Mouse (Mus musculus): ENCODE results near the gene Trank1. TPM values are rescaled to one million over a fixed set of nuclear protein-coding genes. Genes with fewer than 3 reads are reported as not detected.
A peak's percentile ranks its signal among the peaks of the same experiment; 100 is the strongest.

Gene Trank1
- total RNA-seq (2021): 100 to 1,000 TPM; 213 to 319 TPM

- intact Hi-C loops (cut with DNase I): no loop called here
- peak; percentile 63 to 74 for DNase-seq (ENCODE audit: low spot score in 2 of 2)
These were observed at the start of gene Trank1 for GRCm38 (mm10) chr9:111311031-111311842. Gene Trank1, plus strand, starts transcription at chr9:111311739.

GRCm38 (mm10) chr9:111267998-111268397 lies 43.5 kb upstream of the Trank1 start:
- intact Hi-C loops (cut with DNase I): no loop called here
- no peak for DNase-seq (ENCODE audit: low spot score in 2 of 2)

GRCm38 (mm10) chr9:111270606-111271005 lies 40.9 kb upstream of the Trank1 start:
- intact Hi-C loops (cut with DNase I): loop anchor here (5.0 kb wide), 1 partner anchor 153 kb away; the partner anchor contains the start of gene Lrrfip2
- DNase-seq (ENCODE audit: low spot score in 2 of 2): no peak

GRCm38 (mm10) chr9:111271056-111271433 lies 40.5 kb upstream of the Trank1 start:
- intact Hi-C loops (cut with DNase I): loop anchor here (5.0 kb wide), 1 partner anchor 154 kb away; the partner anchor contains the start of gene Lrrfip2
- no peak for DNase-seq (ENCODE audit: low spot score in 2 of 2)

- intact Hi-C loops (cut with DNase I): loop anchor here (5.0 kb wide), 1 partner anchor 154 kb away; the partner anchor contains the start of gene Lrrfip2
- DNase-seq (ENCODE audit: low spot score in 2 of 2): peak; percentile 99
These were observed 39.9 kb upstream of the Trank1 start, which contains the start of the genes Mlh1 and Epm2aip1 for GRCm38 (mm10) chr9:111271434-111272160. Gene Mlh1, minus strand, starts transcription at chr9:111271791. Gene Epm2aip1, plus strand, starts transcription at chr9:111271929.

- intact Hi-C loops (cut with DNase I): loop anchor here (5.0 kb wide), 1 partner anchor 155 kb away; the partner anchor contains the start of gene Lrrfip2
These were observed 39.2 kb upstream of the Trank1 start for GRCm38 (mm10) chr9:111272356-111272755.

GRCm38 (mm10) chr9:111272996-111273785 lies 38.3 kb upstream of the Trank1 start:
- intact Hi-C loops (cut with DNase I): loop anchor here (5.0 kb wide), 1 partner anchor 156 kb away; the partner anchor contains the start of gene Lrrfip2
- no peak for DNase-seq (ENCODE audit: low spot score in 2 of 2)

More at GRCm38 (mm10) chr9:111272356-111272755, 39.2 kb upstream of the Trank1 start:
- no peak for DNase-seq (ENCODE audit: low spot score in 2 of 2)

GRCm38 (mm10) chr9:111273958-111274357 lies 37.6 kb upstream of the Trank1 start:
- no peak for DNase-seq (ENCODE audit: low spot score in 2 of 2)
- intact Hi-C loops (cut with DNase I): loop anchor here (5.0 kb wide), 1 partner anchor 157 kb away; the partner anchor contains the start of gene Lrrfip2

GRCm38 (mm10) chr9:111275156-111275555 lies 36.4 kb upstream of the Trank1 start:
- no peak for DNase-seq (ENCODE audit: low spot score in 2 of 2)
- intact Hi-C loops (cut with DNase I): no loop called here

GRCm38 (mm10) chr9:111285061-111285460 lies 26.5 kb upstream of the Trank1 start:
- intact Hi-C loops (cut with DNase I): loop anchor here (5.0 kb wide), 1 partner anchor 192 kb away; no protein-coding TSS in a partner anchor
- DNase-seq (ENCODE audit: low spot score in 2 of 2): no peak

- intact Hi-C loops (cut with DNase I): loop anchor here (5.0 kb wide), 1 partner anchor 192 kb away; no protein-coding TSS in a partner anchor
These were observed 25.9 kb upstream of the Trank1 start for GRCm38 (mm10) chr9:111285676-111286075.

GRCm38 (mm10) chr9:111286468-111286867 lies 25.1 kb upstream of the Trank1 start:
- no peak for DNase-seq (ENCODE audit: low spot score in 2 of 2)
- intact Hi-C loops (cut with DNase I): loop anchor here (5.0 kb wide), 1 partner anchor 191 kb away; no protein-coding TSS in a partner anchor

More at GRCm38 (mm10) chr9:111285676-111286075, 25.9 kb upstream of the Trank1 start:
- DNase-seq (ENCODE audit: low spot score in 2 of 2): no peak

GRCm38 (mm10) chr9:111287956-111288355 lies 23.6 kb upstream of the Trank1 start:
- intact Hi-C loops (cut with DNase I): loop anchor here (5.0 kb wide), 1 partner anchor 189 kb away; no protein-coding TSS in a partner anchor
- DNase-seq (ENCODE audit: low spot score in 2 of 2): no peak

GRCm38 (mm10) chr9:111289294-111289831 lies 22.2 kb upstream of the Trank1 start:
- intact Hi-C loops (cut with DNase I): loop anchor here (5.0 kb wide), 1 partner anchor 188 kb away; no protein-coding TSS in a partner anchor
- no peak for DNase-seq (ENCODE audit: low spot score in 2 of 2)

GRCm38 (mm10) chr9:111289832-111290339 lies 21.7 kb upstream of the Trank1 start:
- DNase-seq (ENCODE audit: low spot score in 2 of 2): peak; percentile 90 to 92
- intact Hi-C loops (cut with DNase I): loop anchor here (1.0 to 5.0 kb wide), 2 partner anchors 24 to 187 kb away; no protein-coding TSS in a partner anchor

GRCm38 (mm10) chr9:111290539-111291100 lies 20.9 kb upstream of the Trank1 start:
- intact Hi-C loops (cut with DNase I): loop anchor here (1.0 kb wide), 1 partner anchor 24 kb away; no protein-coding TSS in a partner anchor
- DNase-seq (ENCODE audit: low spot score in 2 of 2): no peak

GRCm38 (mm10) chr9:111293234-111293633 lies 18.3 kb upstream of the Trank1 start:
- intact Hi-C loops (cut with DNase I): no loop called here
- no peak for DNase-seq (ENCODE audit: low spot score in 2 of 2)

GRCm38 (mm10) chr9:111294911-111295310 lies 16.6 kb upstream of the Trank1 start:
- no peak for DNase-seq (ENCODE audit: low spot score in 2 of 2)
- intact Hi-C loops (cut with DNase I): no loop called here

Data from left cerebral cortex, postnatal 36 days (tissue).